Comparison of ENCODE assay signal across 8 mouse cellular contexts in genomic region chr19:34879624-34880023, GRCm38 (mm10). TPM values are rescaled to one million over a fixed set of nuclear protein-coding genes. Genes with fewer than 3 reads are reported as not detected.
DNase-seq lines count a peak whose midpoint lies in the region; ATAC-seq and TF ChIP-seq lines count a peak whose summit lies in the region.

No protein-coding gene starts in this region.

- TF ChIP-seq POLR2A in myocyte (IDR thresholded peaks at IDR 0.05; ENCODE audit: insufficient read length, low read depth): no peak

- no peaks in the 10 kb centered on the region for H3K9me3 ChIP-seq in kidney, postnatal 0 days (replicated peaks; ENCODE audit: low read length)
- no peaks in the 10 kb centered on the region for H3K9me3 ChIP-seq in embryonic facial prominence, embryonic 13.5 days
- no peaks in the 10 kb centered on the region for H3K9me3 ChIP-seq in hindbrain, embryonic 16.5 days (ENCODE audit: control insufficient read depth, low read length)

- H3K36me3 ChIP-seq in kidney, postnatal 0 days (ENCODE audit: insufficient read depth, low read length): no peaks in the 10 kb centered on the region
- no peaks in the 10 kb centered on the region for H3K36me3 ChIP-seq in embryonic facial prominence, embryonic 13.5 days
- no peaks in the 10 kb centered on the region for H3K36me3 ChIP-seq in hindbrain, embryonic 16.5 days (ENCODE audit: control insufficient read depth, insufficient read depth, low read length)
- H3K36me3 ChIP-seq in myocyte (ENCODE audit: control insufficient read depth, insufficient read depth): no peaks in the 10 kb centered on the region

- H3K9ac ChIP-seq in kidney, postnatal 0 days (ENCODE audit: low read depth, low read length): peak overlapping the region; percentile 95
- H3K9ac ChIP-seq in embryonic facial prominence, embryonic 13.5 days: peak overlapping the region; percentile 97
- peak overlapping the region; percentile 97 for H3K9ac ChIP-seq in hindbrain, embryonic 16.5 days (ENCODE audit: low read depth, low read length)

- H3K27ac ChIP-seq in kidney, postnatal 0 days: peak overlapping the region; percentile 99
- peak overlapping the region; percentile 98 for H3K27ac ChIP-seq in embryonic facial prominence, embryonic 13.5 days
- H3K27ac ChIP-seq in hindbrain, embryonic 16.5 days (ENCODE audit: low read depth, low read length): peak overlapping the region; percentile 98

- H3K4me1 ChIP-seq in kidney, postnatal 0 days (replicated peaks; ENCODE audit: insufficient read depth, low read length): 0 out of 2 replicates have a peak, but pooled peaks cover 5% of the 10 kb centered on the region
- H3K4me1 ChIP-seq in embryonic facial prominence, embryonic 13.5 days: peaks cover 13% of the 10 kb centered on the region
- H3K4me1 ChIP-seq in hindbrain, embryonic 16.5 days (ENCODE audit: control insufficient read depth, insufficient read depth, low read depth, low read length): peaks cover 14% of the 10 kb centered on the region

- no peaks in the 10 kb centered on the region for H3K27me3 ChIP-seq in kidney, postnatal 0 days (ENCODE audit: insufficient read depth, low read length)
- no peaks in the 10 kb centered on the region for H3K27me3 ChIP-seq in embryonic facial prominence, embryonic 13.5 days
- no peaks in the 10 kb centered on the region for H3K27me3 ChIP-seq in hindbrain, embryonic 16.5 days (replicated peaks; ENCODE audit: control insufficient read depth, insufficient read depth, low read length)
- H3K27me3 ChIP-seq in myocyte (ENCODE audit: control insufficient read depth, insufficient read depth, insufficient read length): no peaks in the 10 kb centered on the region

- H3ac ChIP-seq in myocyte (ENCODE audit: control insufficient read depth, insufficient read length): peak overlapping the region; percentile 72

- no peak for TF ChIP-seq CTCF in kidney, postnatal 0 days (IDR thresholded peaks at IDR 0.05; ENCODE audit: low read depth)

- H3K79me2 ChIP-seq in myocyte (ENCODE audit: control insufficient read depth, insufficient read depth): peaks cover 29% of the 10 kb centered on the region

- no peak for ATAC-seq in kidney, postnatal 0 days (replicated peaks; ENCODE audit: low FRiP score, low read depth)
- no peak for ATAC-seq in embryonic facial prominence, embryonic 13.5 days (ENCODE audit: insufficient number of reproducible peaks, insufficient read depth, low FRiP score, low TSS enrichment, low read depth)
- ATAC-seq in hindbrain, embryonic 16.5 days: no peak

- 22% methylated on average over 6 of the region's 6 CpGs for WGBS in kidney, postnatal 0 days
- WGBS in embryonic facial prominence, embryonic 13.5 days: 24% methylated on average over 6 of the region's 6 CpGs
- WGBS in hindbrain, embryonic 16.5 days: 21% methylated on average over 6 of the region's 6 CpGs

- no peak for DNase-seq in kidney, postnatal 0 days (ENCODE audit: low spot score)
- DNase-seq in kidney, postnatal 4 days: no peak
- DNase-seq in urinary bladder, adult 2 months (ENCODE audit: low spot score): no peak
- no peak for DNase-seq in embryo, embryonic 9.5 days (ENCODE audit: extremely low spot score)
- DNase-seq in cerebellum, adult 9-10 months: no peak

- H3K4me3 ChIP-seq in kidney, postnatal 0 days (replicated peaks; ENCODE audit: low read depth, low read length): peak overlapping the region; percentile 98
- H3K4me3 ChIP-seq in embryonic facial prominence, embryonic 13.5 days: peak overlapping the region; percentile 89
- H3K4me3 ChIP-seq in hindbrain, embryonic 16.5 days (ENCODE audit: low read length): peak overlapping the region; percentile 84
- peak overlapping the region; percentile 58 for H3K4me3 ChIP-seq in myocyte

- H3K4me2 ChIP-seq in kidney, postnatal 0 days (ENCODE audit: low read length): peak overlapping the region; percentile 84
- peak overlapping the region; percentile 69 for H3K4me2 ChIP-seq in embryonic facial prominence, embryonic 13.5 days
- H3K4me2 ChIP-seq in hindbrain, embryonic 16.5 days (ENCODE audit: low read length): peak overlapping the region; percentile 72
- peak overlapping the region; percentile 88 for H3K4me2 ChIP-seq in myocyte (ENCODE audit: low read depth)

TF ChIP-seq in myocyte, 11 proteins besides CTCF, POLR2A, EP300 and RAD21:
- TF ChIP-seq POLR2AphosphoS2 (IDR thresholded peaks at IDR 0.05; ENCODE audit: insufficient read length, low read depth) (no peak), TCF3 (IDR thresholded peaks at IDR 0.05; ENCODE audit: insufficient read length, low read depth) (no peak), MYOG (IDR thresholded peaks at IDR 0.05; ENCODE audit: control insufficient read depth in 1 of 3, insufficient read depth in 1 of 3, insufficient read length in 2 of 3, low read depth in 2 of 3) (no peak), MYOD1 (IDR thresholded peaks at IDR 0.05; ENCODE audit: control insufficient read depth in 1 of 3, insufficient read length in 2 of 3, low read depth in 2 of 3) (no peak), CEBPB (IDR thresholded peaks at IDR 0.05; ENCODE audit: insufficient read depth, poor library complexity, severe bottlenecking) (no peak), REST (IDR thresholded peaks at IDR 0.05; ENCODE audit: insufficient read depth, insufficient read length) (no peak), SRF (IDR thresholded peaks at IDR 0.05; ENCODE audit: control insufficient read depth, insufficient read length, low read depth) (no peak), TCF12 (IDR thresholded peaks at IDR 0.05; ENCODE audit: insufficient read depth, poor library complexity, severe bottlenecking) (no peak), MAX (IDR thresholded peaks at IDR 0.05; ENCODE audit: low read depth) (no peak), USF1 (IDR thresholded peaks at IDR 0.05; ENCODE audit: low read depth) (no peak), E2F4 (IDR thresholded peaks at IDR 0.05; ENCODE audit: insufficient read depth) (no peak)
TF ChIP-seq in myocyte: peak in this region for 0.

RNA-seq across cellular contexts. Expression of gene Pank1, which starts 0.4 kb away (rescaled TPM):
- polyA plus RNA-seq in kidney, postnatal 0 days (2015; fragmentation: Nextera tagmentation; extraction: Ambion mirVana): 11.8 and 13.2 TPM in 2 replicates
- 7.5 and 7.6 TPM in 2 replicates for polyA plus RNA-seq in embryonic facial prominence, embryonic 13.5 days (2015; fragmentation: Nextera tagmentation; extraction: Ambion mirVana)
- polyA plus RNA-seq in hindbrain, embryonic 16.5 days (2015; fragmentation: Nextera tagmentation; extraction: Ambion mirVana): 8.5 and 9.3 TPM in 2 replicates
- 3.5 TPM for polyA plus RNA-seq in myocyte (2012; fragmentation: generic; extraction: Trizol)
- 1.4 and 3.2 TPM in 2 replicates for polyA plus RNA-seq in urinary bladder, adult 2 months (2012; rRNA removed)

RNA-seq across cellular contexts. Expression of gene Kif20b, which starts 42.5 kb away (rescaled TPM):
- 30.3 and 33.3 TPM in 2 replicates for polyA plus RNA-seq in kidney, postnatal 0 days (2015; fragmentation: Nextera tagmentation; extraction: Ambion mirVana)
- 72.5 and 78.7 TPM in 2 replicates for polyA plus RNA-seq in embryonic facial prominence, embryonic 13.5 days (2015; fragmentation: Nextera tagmentation; extraction: Ambion mirVana)
- 12.2 and 13.9 TPM in 2 replicates for polyA plus RNA-seq in hindbrain, embryonic 16.5 days (2015; fragmentation: Nextera tagmentation; extraction: Ambion mirVana)
- 1.9 TPM for polyA plus RNA-seq in myocyte (2012; fragmentation: generic; extraction: Trizol)
- 2.7 and 2.9 TPM in 2 replicates for polyA plus RNA-seq in urinary bladder, adult 2 months (2012; rRNA removed)
